Mouse (Mus musculus): ENCODE results near the gene Apoa4.

The Apoa4 gene

GRCm38 (mm10) chr9:46240526-46241153, at the start of gene Apoa4:
Gene Apoa4 (plus strand): TSS chr9:46240696.
- DNase-seq (ENCODE audit: low read depth, low spot score): no peak

DNA sequence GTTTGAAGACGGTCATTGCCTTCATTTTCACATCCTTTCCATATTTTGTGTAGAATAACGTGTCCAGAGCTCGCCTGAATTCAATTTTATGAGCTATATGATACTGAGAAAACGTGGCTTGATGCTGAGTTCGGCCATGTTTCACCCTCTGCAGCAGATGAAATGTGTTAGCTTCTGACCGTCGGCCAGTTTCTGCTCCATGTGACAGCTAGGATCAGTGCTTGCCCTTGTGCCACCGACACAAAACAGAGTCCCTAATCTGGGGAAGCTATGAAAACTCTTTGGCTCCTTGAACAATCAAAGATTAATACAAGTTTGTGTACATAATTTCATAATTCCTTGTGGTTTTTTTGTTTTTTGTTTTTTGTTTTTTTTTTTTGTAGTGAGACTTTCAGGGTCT, 49.3 kb upstream of the Apoa4 start:
- no peak for DNase-seq (ENCODE audit: low read depth, low spot score)

- DNase-seq (ENCODE audit: low read depth, low spot score): no peak
These were observed 48.9 kb upstream of the Apoa4 start for GRCm38 (mm10) chr9:46191644-46192043.

GRCm38 (mm10) chr9:46192642-46193041, 47.9 kb upstream of the Apoa4 start:
- no peak for DNase-seq (ENCODE audit: low read depth, low spot score)

GRCm38 (mm10) chr9:46194809-46195208, 45.7 kb upstream of the Apoa4 start:
- DNase-seq (ENCODE audit: low read depth, low spot score): no peak

GRCm38 (mm10) chr9:46196699-46197169, 43.8 kb upstream of the Apoa4 start:
- peak; percentile 44 for DNase-seq (ENCODE audit: low read depth, low spot score)

- no peak for DNase-seq (ENCODE audit: low read depth, low spot score)
These were observed 42.0 kb upstream of the Apoa4 start for GRCm38 (mm10) chr9:46198461-46198860.

DNA sequence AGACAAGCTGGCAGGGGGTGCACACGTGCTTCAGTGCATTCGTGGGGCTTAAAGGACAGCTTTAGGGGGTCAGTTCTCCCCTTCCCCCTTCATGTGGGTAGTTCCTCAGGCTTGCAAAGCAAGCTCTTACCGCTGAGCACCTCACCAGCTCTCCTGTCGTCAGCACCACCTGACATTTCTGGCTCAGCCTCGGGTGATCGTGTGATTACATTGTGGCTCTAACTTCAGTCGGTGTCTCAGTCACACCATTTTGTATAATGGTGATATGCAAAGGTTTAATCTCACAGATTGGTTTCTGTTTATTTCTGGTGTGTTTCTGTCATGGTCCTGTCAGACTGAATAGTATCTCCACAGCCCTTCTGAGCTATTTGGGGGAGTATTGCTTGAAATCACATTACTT, 41.6 kb upstream of the Apoa4 start:
- DNase-seq (ENCODE audit: low read depth, low spot score): no peak

- DNase-seq (ENCODE audit: low read depth, low spot score): no peak
These were observed 40.9 kb upstream of the Apoa4 start for GRCm38 (mm10) chr9:46199609-46200008.

- DNase-seq (ENCODE audit: low read depth, low spot score): no peak
These were observed 33.5 kb upstream of the Apoa4 start for GRCm38 (mm10) chr9:46206834-46207500.

- DNase-seq (ENCODE audit: low read depth, low spot score): no peak
These were observed 33.0 kb upstream of the Apoa4 start for GRCm38 (mm10) chr9:46207501-46207869.

GRCm38 (mm10) chr9:46208401-46208974, 32.0 kb upstream of the Apoa4 start:
- DNase-seq (ENCODE audit: low read depth, low spot score): no peak

- DNase-seq (ENCODE audit: low read depth, low spot score): no peak
These were observed 30.0 kb upstream of the Apoa4 start for GRCm38 (mm10) chr9:46210473-46210872.

- DNase-seq (ENCODE audit: low read depth, low spot score): no peak
These were observed 26.2 kb upstream of the Apoa4 start for GRCm38 (mm10) chr9:46214276-46214675.

DNA sequence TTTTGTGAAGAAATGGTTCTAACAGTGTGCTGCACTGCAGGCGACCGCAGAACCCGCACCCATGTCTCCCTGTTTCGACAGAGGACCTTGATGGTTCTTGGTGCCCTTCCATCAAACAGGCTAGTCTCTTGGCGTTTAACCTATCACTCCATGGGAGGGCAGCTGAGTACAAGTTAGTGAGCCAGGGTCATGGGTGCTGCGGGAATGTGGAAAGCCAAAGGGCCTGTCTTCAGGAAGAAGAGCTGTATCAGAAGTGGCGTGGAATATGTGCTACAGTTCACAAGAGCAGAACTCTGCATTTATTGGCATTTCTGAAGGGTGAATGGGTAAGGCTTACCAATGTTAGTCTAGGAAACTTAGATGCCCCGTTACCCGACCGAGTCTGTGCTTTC, 25.6 kb upstream of the Apoa4 start:
- DNase-seq (ENCODE audit: low read depth, low spot score): no peak

GRCm38 (mm10) chr9:46215338-46216322, 24.9 kb upstream of the Apoa4 start:
- DNase-seq (ENCODE audit: low read depth, low spot score): peak; percentile 44

DNA sequence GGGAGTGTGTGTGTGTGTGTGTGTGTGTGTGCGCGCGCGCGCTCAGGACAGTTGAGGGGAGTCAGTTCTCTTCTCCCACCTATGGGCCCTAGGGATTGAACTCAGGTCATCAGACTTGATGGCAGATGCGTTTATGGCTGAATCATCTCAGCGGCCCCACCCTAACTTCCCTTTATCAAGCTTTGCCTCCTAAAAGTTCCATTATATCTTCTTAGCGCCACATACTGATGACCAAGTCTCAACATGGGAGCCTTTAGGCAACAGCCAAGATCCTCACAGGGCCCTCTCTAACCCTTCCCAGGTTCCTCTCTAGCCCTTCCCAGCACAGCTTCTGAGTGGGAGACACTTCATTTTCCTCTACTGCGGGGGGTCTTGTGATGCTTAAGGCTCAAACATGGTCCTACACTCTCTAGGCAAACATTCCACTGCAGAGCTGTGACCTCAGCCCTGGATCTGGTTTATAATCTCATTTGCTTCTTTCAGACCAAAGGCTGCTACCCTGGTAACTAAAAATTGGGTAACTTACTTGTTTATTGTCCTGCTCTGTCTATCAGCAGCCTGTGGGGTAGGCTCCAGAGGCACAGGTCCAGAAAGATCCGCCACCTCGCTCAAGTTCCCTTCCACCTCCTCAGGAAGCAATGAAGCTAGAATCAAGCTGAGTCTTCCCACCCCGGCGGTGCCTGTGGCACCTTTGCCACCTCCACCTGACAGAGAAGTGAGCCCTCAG, 23.6 kb upstream of the Apoa4 start:
- DNase-seq (ENCODE audit: low read depth, low spot score): no peak

DNA sequence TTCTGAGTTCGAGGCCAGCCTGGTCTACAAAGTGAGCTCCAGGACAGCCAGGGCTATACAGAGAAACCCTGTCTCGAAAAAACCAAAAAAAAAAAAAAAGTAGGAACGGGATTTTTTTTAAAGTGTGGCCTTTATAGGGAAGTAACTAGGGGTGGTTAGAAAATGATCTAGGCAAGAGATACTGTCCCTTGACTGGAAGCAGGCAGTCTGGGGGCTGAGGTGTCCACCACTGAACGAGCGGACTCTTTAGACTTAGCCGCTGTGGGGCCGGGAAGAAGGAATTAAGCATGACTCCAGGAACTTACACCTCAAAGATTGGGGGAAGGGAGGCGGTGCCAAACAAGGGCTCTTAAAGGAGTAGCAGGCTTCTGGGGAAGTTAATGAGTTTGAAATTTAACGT, 22.3 kb upstream of the Apoa4 start:
- no peak for DNase-seq (ENCODE audit: low read depth, low spot score)

GRCm38 (mm10) chr9:46223090-46223489, 17.4 kb upstream of the Apoa4 start:
- no peak for DNase-seq (ENCODE audit: low read depth, low spot score)

DNA sequence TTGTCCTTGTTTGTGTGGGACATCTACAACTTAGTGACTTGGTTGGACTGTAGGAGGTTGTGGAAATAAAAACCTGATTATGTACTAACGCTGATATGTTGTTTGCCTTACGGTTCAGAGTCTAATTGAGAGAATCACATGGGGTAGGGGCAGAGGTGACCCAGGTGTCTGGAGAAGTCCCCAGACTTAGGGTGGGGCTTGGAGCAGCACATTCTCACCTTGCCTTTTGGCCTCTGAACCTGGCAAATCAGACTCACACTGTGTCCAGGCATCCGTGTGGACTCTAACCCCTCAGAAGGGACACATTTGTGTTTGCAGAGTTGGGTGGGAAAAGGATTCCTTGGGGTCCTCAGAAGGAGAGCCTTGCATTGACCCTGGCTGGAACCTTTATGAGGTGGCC, 16.4 kb upstream of the Apoa4 start:
- no peak for DNase-seq (ENCODE audit: low read depth, low spot score)

DNA sequence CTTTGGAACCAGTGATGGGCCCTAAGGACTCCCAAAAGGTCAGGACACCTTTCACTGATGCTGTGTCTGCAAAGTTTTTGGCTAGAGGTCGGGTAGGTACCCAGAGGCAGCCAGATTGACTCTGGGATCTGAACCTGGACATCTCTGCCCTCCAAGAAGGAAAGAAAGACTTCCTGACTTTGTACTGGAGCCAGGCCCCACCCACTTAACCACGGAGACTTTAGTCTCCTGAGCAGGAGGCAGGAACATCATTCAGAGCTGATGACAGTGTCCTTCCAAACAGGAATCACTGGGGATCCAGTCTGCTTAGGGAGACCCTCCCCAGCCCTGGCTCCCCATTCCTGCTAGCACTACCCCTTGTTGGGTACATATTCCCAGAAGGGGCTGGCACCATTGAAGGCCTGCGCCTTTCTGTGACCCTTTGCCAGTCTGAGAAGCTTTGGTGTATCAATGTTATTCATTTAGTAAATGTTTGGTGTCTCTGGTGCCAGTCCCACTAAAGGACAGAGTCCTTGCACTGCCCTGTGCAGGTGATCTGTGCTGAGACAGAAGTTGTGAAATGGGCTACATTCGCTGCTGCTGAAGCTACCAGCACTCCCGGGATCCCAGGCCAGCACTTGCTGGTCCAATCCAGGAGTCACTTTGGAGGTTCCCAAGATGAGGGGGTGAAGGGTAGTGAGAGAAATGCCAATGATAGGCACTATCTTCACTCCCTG, 15.4 kb upstream of the Apoa4 start:
- DNase-seq (ENCODE audit: low read depth, low spot score): no peak
